Mouse (Mus musculus) left cerebral cortex, postnatal 25 days (tissue): Measurements from ENCODE around the gene Dnajc30. TPM values are rescaled to one million over a fixed set of nuclear protein-coding genes. Genes with fewer than 3 reads are reported as not detected.
A peak's percentile ranks its signal among the peaks of the same experiment; 100 is the strongest.
"Not testable (repeated sequence)": the region's sequence is repeated elsewhere in the genome, so short reads cannot be mapped to it uniquely, and the experiment has no call there.

Experiments
- DNase-seq, 2 experiments: peaks; one replicate each; pipeline ENCODE4 v3.0.0; 2022; ENCODE audit warnings: low spot score in 2 of 2, mixed read lengths in 1 of 2
- intact Hi-C: fragments of 180-260 bp; cut with DNase I; formaldehyde crosslinking; loops from one replicate; pipeline ENCODE4 v1.15.1; 2025
- total RNA-seq, 2 experiments: library from RNA; stranded (reverse); gene quantifications; 2 replicates each; pipeline ENCODE4 v1.2.3; 2021

Dnajc30 gene
- total RNA-seq, 2 experiments from 2014 or later = 38.3 to 42.4 TPM

DNA sequence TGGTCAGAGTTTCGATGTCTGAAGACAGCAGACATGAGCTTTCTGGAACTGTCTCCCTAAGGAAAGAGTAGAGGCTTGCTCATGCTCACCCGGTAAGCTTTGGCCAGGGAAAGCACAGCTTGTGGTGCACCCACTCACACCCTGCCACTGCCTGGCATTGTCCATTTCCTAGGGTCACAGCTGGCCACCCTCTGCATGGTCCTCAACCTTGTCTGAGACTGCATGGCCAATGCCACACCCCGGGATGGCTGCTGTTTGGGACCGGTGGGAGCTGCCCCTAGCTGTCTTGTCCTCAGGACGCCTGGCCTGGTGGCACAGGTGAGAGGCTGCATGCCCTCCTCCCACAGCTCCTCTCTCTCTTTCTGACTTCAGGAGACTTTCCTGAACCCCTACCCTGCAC lies 15.5 kb upstream of the Dnajc30 start:
- intact Hi-C loops = no loop called here

DNA sequence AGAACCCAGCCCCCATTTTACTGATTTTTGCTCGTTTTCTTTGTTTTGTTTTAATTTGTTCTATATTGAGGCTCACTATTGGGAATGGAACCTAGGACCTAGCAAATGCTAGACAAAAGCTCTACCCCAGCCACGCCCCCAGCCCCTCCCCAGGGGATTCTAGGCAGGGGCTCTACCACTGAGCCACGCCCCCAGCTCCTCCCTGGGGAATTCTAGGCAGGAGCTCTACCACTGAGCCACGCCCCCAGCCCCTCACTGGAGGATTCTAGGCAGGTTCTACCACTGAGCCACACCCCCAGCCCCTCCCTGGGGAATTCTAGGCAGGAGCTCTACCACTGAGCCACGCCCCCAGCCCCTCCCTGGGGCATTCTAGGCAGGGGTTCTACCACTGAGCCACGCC lies 14.7 kb upstream of the Dnajc30 start:
- DNase-seq, intact Hi-C loops: not testable (repeated sequence)

More for the DNA sequence above, 15.5 kb upstream of the Dnajc30 start:
- DNase-seq = no peak

DNA sequence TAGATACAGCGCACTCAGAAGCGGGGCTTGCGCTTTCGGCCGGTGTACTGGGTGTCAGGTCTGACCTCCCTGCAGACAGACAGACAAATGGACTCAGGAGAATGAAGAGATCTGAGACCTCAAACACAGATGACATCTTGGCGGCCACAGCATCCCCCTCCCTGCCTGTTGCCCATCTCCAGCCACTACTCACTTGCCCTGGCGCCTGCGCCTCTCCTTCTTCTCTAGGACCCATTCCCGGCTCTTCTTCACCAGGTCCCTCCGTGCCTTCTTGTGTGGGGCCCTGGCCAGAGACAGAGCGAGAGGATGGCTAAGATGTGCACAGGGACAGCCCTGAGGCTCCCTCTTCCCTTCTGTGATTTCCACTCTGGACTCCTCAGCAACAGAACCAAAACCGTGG lies 10.6 kb upstream of the Dnajc30 start:
- no peak for DNase-seq
- intact Hi-C loops = loop anchor here (5.0 kb wide), 1 partner anchor 36 kb away; no protein-coding TSS in a partner anchor

DNA sequence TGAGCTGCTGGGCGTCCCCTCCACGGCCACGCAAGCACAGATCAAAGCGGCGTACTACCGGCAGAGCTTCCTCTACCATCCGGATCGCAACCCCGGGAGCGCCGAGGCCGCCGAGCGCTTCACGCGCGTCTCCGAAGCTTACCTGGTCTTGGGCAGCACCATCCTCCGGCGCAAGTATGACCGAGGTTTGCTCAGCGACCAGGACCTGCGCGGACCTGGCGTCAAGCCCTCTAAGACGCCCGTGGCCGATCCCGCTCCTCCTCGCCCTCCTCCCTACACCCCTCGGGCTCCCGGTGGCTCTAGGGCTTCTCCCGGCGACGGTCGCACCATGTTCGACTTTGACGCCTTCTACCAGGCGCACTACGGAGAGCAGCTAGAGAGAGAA lies 372 bp downstream of the Dnajc30 start:
- peak in 1 of 2 experiments; percentile 36 for DNase-seq
- intact Hi-C loops = no loop called here

DNA sequence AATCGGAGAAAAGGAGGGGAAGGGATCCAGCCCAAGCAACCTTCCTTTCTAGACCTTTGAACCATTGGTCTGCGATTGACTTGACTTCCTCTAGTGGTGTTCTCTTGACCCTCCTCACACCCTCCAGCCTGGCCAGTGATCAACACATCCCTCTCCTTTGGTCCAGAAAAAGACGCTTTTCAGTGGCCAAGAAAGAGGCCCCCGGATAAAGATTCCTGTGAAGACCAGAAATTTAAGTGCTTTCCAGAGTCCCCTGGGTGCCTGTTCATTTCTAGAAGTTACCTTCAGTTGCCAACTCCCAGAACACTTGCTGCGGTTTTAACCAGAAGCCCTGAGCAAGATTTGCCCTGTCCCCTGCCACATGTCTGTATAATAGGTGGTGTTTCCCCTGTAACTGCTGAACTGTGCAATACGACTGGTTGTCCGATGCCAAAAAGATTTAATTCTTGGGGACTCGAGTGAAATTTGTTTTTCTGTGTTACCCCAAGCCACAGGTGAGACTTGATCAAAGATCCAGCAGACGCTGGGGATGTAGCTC lies 976 bp downstream of the Dnajc30 start, which contains the start of gene Bud23:
Gene Bud23, minus strand, starts transcription at position 51 of the 538 bp plus-strand sequence.
- intact Hi-C loops, DNase-seq: not testable (repeated sequence)

DNA sequence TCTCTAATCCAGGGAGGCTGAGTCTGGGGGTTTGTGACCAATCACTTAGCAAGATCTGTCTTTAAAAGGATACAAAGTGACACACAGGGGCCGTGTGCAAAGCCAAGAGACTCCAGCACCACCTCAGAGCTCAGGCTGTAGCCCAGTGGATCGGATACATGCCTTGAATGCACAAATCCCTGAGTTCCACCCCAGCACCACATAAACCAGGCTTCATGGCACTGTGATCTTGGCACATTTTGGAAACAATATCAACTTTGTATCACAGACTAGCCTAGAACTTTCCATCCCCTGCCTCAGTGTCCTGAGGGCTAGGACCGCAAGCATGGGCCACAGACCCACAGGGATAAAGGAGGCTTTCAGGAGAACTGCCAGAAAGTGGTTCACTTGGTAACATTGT lies 2.0 kb downstream of the Dnajc30 start:
- DNase-seq = no peak
- intact Hi-C loops = no loop called here

DNA sequence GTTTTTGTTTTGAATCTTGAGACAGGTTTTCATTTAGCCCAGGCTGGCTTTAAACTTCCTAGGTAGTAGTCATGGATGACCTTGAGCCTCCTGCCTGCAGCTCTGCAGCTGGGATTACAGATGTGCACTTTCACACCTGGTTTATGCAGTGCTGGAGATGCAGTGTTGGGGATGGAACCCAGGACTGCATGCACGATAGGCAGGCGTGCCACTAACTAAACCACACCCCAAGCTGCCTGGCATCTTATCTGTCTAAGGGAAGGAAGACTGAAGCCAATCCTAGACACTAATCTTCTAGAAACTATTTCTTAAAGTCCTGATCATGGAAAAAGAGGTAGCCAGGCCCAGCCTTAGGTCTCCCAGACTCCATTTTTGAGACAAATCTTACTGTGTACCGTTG lies 6.4 kb downstream of the Dnajc30 start:
- DNase-seq = no peak
- intact Hi-C loops = no loop called here

DNA sequence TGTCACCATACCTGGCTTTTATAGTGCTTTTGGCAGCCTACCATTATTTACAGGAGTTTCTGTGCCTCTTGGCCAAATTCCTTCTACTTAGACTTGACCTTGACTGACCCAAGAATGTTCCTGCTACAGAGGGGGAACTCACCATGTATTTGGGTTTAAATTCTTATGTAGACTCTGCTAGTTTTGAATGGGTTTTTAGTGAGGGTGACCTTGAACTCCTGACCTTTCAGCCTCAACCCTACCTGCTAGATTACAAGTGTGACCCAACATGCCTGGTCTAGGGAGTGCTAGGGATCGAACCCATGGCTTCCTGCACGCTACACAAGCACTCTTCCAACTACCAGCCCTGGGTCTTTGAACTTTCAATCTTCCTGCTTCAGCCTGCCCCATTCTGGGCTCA lies 8.1 kb downstream of the Dnajc30 start:
- intact Hi-C loops = no loop called here
- DNase-seq = no peak

DNA sequence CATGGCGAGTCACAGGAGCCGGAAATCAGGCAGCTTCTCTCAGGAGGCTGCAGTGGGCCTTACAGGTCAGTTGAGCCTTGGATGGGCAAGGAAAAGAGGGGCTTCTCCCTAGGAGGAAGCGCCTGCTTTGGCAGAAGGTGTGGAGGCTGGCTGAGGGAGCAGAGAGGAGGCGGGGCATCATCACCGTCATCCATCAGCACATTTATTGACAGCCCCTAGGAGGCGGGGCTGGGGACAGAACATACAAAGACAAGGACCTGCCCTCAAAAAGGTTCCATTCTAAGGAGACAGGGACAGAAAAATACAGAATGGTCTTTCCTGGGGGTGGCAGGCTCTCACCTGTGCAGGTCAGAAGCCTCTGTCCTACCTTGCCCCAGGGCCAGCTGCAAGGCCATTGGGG lies 8.7 kb downstream of the Dnajc30 start:
- DNase-seq = no peak
- intact Hi-C loops = no loop called here

DNA sequence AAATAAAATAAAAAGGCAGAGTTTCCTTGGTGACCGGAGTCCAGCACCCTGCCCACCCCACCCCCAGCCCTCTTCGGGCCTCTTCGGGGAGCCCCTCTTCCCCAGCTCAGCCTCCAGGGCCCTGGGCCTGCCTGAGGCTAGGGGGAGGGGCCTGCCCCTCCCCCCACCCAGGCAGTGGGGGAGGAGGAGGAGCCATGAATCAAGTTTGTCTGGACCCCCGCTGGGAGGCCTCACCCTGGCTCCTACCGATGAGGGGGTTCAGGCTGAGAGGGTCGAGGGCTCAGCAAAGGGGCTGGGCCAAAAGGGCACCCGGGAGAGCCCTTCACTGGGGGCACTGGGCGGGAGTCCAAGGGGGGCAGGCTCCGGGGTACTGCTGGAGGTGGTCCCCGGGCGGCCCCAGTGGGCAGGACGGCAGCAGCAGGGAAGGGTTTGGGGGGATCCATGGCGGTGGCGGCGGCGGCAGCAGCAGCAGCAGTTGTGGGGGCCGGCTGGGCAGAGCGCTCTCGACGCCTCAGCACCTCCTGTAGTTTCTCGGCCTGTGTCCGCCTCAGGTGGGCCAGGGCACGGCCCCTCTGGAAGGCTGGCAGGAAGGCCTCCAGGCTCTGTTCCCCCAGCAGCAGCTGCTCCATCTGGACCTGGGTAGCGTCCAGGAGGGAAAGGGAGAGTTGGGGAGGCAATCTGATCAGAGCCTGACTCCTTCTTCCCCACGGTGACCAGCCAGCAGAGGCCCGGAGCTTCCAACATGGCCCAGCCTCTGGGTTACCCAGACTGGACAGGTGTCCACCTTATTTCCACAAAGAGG lies 9.5 kb downstream of the Dnajc30 start:
- intact Hi-C loops = no loop called here
- no peak for DNase-seq

DNA sequence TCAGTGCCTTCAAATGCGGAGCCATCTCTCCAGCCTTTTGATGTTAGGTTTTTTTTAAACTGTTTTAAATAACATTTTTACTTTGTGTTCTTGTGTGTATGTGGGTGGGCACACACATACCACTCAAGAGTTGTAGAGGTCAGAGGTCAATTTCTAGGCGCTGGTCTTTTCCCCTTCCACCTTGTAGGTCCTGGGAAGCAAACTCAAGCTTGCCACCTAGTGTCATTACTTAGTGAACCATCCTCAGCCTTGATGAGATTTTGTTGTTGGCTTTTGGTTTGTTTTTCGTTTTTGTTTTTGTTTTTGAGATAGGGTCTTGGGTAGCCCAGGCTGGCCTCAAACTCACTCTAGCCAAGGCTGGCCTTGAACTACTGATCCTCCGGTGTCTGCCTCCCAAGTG lies 11.7 kb downstream of the Dnajc30 start:
- intact Hi-C loops = loop anchor here (2.0 to 5.0 kb wide), 3 partner anchors 67 to 112 kb away; partner anchors contain the start of genes Abhd11, Baz1b and Tbl2
- DNase-seq = no peak

DNA sequence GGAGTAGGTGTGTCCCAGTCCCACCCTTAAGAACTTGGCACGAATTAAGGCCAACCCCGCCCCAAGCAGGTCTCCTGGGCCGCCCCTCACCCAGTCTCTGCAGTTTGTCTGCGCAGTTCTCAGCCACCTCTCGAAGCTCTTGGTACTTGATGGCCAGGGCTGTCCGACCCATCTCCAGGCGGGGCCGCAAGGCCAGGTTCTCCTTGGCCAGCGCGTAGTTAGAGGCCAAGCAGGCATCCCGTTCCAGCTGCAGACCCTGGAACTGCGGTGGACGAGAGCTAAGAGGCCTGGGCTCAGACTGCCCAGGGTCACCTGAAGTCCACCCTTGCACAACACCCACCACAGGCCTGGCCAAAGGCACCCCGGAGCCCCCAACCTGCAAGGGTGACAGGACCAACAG lies 12.4 kb downstream of the Dnajc30 start:
- no peak for DNase-seq
- intact Hi-C loops = loop anchor here (2.0 to 5.0 kb wide), 3 partner anchors 68 to 111 kb away; partner anchors contain the start of genes Abhd11, Baz1b and Tbl2

DNA sequence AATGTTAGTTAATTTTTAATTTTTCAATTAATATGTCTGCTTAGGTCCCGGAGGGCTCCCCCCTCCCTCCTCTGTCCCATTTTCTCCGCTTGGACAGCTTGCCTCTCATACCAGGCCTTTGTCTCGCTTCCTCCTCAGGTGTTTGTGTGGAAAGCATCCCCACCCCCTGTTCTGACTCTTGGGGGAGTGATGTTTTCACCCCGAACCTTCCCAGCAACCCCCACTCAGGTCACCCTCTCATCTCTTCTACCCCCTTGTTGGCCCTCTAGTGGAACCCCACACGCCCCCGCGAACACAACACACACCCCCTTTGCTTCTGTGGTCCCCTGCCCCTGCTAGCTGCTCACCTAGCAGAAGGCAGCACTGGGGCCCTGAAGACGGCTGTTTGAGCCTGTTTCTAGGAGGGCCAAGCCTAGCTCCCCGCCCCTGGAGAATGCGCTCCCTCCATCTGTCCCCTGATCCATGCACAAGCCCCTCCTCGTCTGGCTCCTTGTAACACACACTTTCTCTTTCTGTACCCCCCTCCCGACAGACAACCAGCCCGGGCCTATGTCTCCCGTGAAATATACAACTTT lies 13.0 kb downstream of the Dnajc30 start:
- peak in 1 of 2 experiments; percentile 42 for DNase-seq
- intact Hi-C loops = loop anchor here (2.0 to 5.0 kb wide), 3 partner anchors 68 to 110 kb away; partner anchors contain the start of genes Abhd11, Baz1b and Tbl2

DNA sequence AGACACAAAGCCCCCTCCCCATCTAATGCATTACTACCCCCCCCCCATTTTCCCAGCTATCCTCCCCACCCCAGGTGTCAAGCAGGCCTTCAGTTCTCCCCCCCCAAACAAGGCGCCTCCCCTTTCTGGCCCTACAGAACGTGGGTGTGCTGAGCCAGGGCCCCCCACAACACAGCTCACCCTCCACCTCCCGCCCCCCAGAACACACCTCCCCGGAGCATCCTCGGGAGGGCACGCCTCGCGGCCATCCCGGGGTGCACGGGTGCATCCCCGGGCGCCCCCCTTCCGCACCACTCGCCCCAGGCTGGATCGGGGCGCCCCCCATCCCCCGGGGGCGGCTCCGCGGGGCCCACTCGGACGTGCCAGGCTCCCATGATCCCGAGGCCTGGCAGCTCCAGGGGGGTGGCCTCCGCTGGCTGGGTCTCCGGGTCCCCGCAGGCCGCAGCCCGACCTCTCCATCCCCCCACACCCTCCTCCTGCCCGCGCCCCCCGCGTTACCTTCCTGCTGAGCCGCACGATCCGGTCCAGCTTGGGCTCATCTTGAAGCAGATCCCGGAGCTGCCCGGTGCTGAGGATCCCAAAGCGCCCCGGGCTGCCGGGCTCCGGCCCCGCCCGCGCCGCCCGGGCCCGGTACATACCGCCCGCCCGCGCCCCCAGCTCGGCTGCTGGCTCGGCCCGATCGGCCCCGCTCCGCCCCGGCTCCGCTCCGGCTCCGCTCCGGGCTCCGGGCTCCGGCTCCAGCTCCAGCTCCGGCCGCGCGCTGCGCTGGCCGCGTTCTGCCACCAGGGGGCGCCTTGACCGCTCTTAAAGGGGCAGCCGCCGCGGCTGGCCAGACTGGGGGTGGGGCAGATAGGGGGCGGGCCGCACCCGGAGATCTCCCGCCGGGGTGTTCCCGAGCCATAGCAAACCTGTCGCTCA lies 13.8 kb downstream of the Dnajc30 start, which contains the start of gene Vps37d:
Gene Vps37d, minus strand, starts transcription at position 703 of the 918 bp plus-strand sequence.
- intact Hi-C loops = loop anchor here (2.0 to 5.0 kb wide), 3 partner anchors 69 to 109 kb away; partner anchors contain the start of genes Abhd11, Baz1b and Tbl2

DNA sequence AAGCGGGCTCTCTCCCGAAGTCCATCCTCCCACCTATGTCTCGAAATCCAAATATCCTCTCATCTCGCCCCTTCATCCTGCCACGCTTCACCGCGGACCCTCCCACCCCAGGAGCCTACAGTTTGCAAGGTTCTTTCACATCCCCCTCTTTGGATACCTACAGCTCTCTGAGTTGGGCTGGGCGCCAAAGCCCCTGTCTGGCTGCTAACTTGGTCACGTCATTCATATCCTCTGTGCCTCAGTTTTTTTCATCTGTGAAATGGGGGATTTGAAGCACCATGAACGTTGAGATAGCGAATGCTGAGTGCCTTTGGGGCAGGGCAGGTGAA lies 14.4 kb downstream of the Dnajc30 start:
- intact Hi-C loops = loop anchor here (5.0 kb wide), 2 partner anchors 69 to 109 kb away; partner anchors contain the start of genes Baz1b and Tbl2
- DNase-seq = no peak

More for the DNA sequence above, 13.8 kb downstream of the Dnajc30 start, which contains the start of gene Vps37d:
- DNase-seq = peak; percentile 91 to 93

DNA sequence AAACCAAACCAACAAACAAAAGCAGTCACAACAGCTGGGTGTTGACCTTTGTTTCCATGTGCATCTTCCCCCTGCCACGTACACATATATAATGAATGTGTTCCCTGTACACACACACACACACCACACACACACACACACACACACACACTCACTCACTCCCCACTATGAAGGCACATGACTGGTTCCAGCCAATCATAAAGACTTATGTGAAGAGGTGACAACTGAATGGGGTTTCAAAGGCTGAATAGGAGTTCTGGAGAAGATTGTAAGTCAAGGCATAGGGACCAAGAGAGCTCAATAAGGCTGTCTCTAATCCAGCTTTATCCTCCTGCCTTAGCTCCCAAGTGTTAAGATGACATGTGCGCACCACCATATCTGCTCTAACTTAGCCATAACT lies 15.6 kb downstream of the Dnajc30 start:
- no peak for DNase-seq
- intact Hi-C loops = loop anchor here (5.0 kb wide), 2 partner anchors 68 to 108 kb away; partner anchors contain the start of genes Baz1b and Tbl2

DNA sequence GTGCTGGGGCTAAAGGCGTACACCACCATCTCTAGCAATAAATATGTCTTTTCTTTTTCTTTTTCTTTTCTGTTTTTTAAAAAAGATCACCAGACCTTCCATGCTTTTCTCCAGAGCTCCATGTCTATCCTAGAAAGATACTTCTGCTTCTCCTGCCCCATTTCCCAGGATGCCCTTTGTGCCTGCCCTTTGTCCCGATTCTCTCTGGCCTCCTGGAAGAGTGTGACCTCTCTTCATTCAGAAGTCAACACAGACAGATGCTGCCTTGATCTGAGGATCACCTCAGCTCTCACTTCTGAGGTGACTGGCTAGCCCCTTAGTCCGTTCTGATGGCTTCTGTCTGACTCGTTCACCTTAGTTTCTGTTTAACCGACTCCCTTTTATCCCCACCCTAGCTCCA lies 16.5 kb downstream of the Dnajc30 start:
- DNase-seq = no peak
- intact Hi-C loops = no loop called here

DNA sequence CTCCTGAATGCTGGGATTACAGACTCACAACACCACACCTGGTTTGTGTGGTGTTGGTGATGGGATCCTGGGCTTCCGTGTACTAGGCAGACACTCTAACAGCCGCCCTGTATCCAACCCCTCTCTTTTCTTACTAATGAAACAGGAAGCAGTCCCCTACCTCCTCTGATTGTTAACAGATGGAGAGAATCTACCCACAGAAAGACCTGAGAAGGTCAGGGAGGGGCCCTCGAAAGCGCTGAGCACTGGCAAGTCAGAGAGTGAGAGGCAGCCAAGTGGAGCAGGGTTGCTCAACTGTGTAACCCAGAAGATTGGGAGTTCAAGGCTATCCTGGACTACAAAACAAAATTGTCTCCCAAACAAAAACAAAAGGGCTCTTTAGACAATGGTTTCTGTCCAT lies 22.9 kb downstream of the Dnajc30 start:
- intact Hi-C loops = no loop called here
- no peak for DNase-seq

DNA sequence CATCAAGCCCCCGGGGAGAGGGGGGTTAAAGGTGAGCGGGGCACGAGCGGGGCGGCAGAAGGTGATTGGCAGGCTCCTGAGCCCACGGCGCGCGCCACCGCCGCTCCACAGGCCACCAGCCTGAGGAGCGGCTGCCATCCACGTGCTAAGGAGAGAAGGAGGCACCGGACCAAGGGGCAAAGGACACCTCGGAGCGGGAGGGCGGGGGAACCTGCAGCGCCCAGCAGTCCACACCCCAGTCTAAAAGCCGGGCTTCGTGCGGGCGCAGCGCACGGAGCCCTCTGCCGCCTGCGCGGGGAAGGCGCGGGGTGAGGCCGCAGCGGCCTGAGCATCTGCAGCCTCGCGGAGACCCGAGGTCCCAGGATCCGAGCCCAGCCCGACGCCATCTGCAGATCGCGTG lies 25.7 kb downstream of the Dnajc30 start, which contains the start of gene Mlxipl:
Gene Mlxipl, plus strand, starts transcription at position 238 of the 400 bp plus-strand sequence.
- no peak for DNase-seq
- intact Hi-C loops = no loop called here
